Mouse (Mus musculus): ENCODE measurements around the gene Atp11b.

- no peak for TF ChIP-seq CTCF (IDR thresholded peaks at IDR 0.05)
- TF ChIP-seq EP300 (IDR thresholded peaks at IDR 0.05) = no peak
Measured at GRCm38 (mm10) chr3:35751724-35752123, 2.2 kb upstream of the Atp11b start.

Data from lung, postnatal 0 days (tissue).